Mouse (Mus musculus) heart, embryonic 16.5 days (tissue): ENCODE data around the gene Mst1. TPM values are rescaled to one million over a fixed set of nuclear protein-coding genes. Genes with fewer than 3 reads are reported as not detected.

Experiments used
- ATAC-seq: fragments of 200-750 bp; cut with Nextera tagmentation; replicated peaks from 2 replicates; pipeline ENCODE4 v1.8.0; 2017; ENCODE audit warnings: moderate number of reproducible peaks; ENCODE audit not compliant: insufficient read depth, low FRiP score; ENCODE audit errors: extremely low read depth
- H3K27ac ChIP-seq: fragments of 300-500 bp; sonication (generic); 2 replicates; pipeline ENCODE4 v1.5.1; 2014; ENCODE audit warnings: mild to moderate bottlenecking, low read length, control low read depth, moderate library complexity
- H3K27me3 ChIP-seq: fragments of 300-500 bp; sonication (generic); 2 replicates; pipeline ENCODE4 v1.6.1; 2014; ENCODE audit warnings: low read length, mixed read lengths; ENCODE audit not compliant: control insufficient read depth, insufficient read depth
- H3K36me3 ChIP-seq: fragments of 300-500 bp; sonication (generic); 2 replicates; pipeline ENCODE4 v1.6.1; 2014; ENCODE audit not compliant: control insufficient read depth, insufficient read depth
- H3K4me1 ChIP-seq: fragments of 300-500 bp; sonication (generic); 2 replicates; pipeline ENCODE4 v1.6.1; 2014; ENCODE audit warnings: low read length, mixed read lengths; ENCODE audit not compliant: control insufficient read depth, insufficient read depth
- H3K4me2 ChIP-seq: fragments of 300-500 bp; sonication (generic); 2 replicates; pipeline ENCODE4 v1.6.1; 2014; ENCODE audit warnings: low read depth, mild to moderate bottlenecking, control low read depth, low read length
- H3K4me3 ChIP-seq: fragments of 300-500 bp; sonication (generic); 2 replicates; pipeline ENCODE4 v1.5.1; 2014; ENCODE audit warnings: mild to moderate bottlenecking, control low read depth, low read length
- H3K9ac ChIP-seq: fragments of 300-500 bp; sonication (generic); 2 replicates; pipeline ENCODE4 v1.6.1; 2014; ENCODE audit warnings: low read length, control low read depth
- H3K9me3 ChIP-seq: fragments of 300-500 bp; sonication (generic); replicated peaks from 2 replicates; pipeline ENCODE4 v1.6.1; 2016; ENCODE audit warnings: low read length; ENCODE audit not compliant: control insufficient read depth
- WGBS: fragments of 180-500 bp; shearing (Covaris S2); extraction: QIAGEN DNeasy Blood & Tissue Kit; methylation state at CpG from one replicate; pipeline ENCODE4 v1.1.7; 2014; 5-methylcytosine and 5-hydroxymethylcytosine counted together
- polyA plus RNA-seq: library from polyadenylated mRNA; unstranded; fragments of >200 nt; fragmentation: Nextera tagmentation; extraction: Ambion mirVana; gene quantifications from 2 replicates; pipeline ENCODE4 v1.2.1, GENCODE M21; 2015

Mst1 gene
- polyA plus RNA-seq, 1 experiment from 2014 or later, result 0.53 TPM

- Histone ChIP-seq H3K4me2 (no peak overlapping the region), H3K27ac (no peak overlapping the region), H3K4me1 (peaks cover 17% of the 10 kb centered on the region), H3K27me3 (no peaks in the 10 kb centered on the region), H3K9ac (no peak overlapping the region), H3K36me3 (peaks cover 4% of the 10 kb centered on the region; the same call in 1 of the 2 replicates), H3K9me3 (no peaks in the 10 kb centered on the region), H3K4me3 (no peak overlapping the region)
- 86% methylated on average over 9 of the region's 9 CpGs for WGBS
- no peak for ATAC-seq
Observed at GRCm38 (mm10) chr9:108069007-108069406, 11.2 kb upstream of the Mst1 start.

DNA sequence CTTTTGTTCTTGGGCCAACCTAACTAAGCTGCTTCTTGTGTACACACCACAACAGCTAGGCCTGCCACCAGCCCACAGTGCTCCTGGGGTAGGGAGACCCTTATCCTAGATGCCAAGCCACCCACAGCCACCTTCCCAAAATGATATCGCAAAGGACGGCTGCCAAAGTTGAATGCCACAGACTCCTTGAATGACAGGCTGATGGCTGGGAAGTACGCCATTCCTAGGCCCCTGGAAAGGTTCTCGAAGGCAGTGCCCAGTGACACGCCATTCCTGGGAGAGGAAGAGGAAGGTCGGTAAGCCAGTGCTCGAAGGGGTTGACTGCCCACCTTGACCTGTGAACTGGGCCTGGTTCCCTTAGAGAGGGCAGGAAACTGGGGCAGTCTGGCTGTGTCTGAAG lies 10.7 kb upstream of the Mst1 start:
- ATAC-seq, result no peak
- H3K27me3 ChIP-seq, result no peaks in the 10 kb centered on the region
- H3K36me3 ChIP-seq, result peaks cover 4% of the 10 kb centered on the region; the same call in 1 of the 2 replicates
- H3K9me3 ChIP-seq, result no peaks in the 10 kb centered on the region
- H3K4me3 ChIP-seq, result no peak overlapping the region
- WGBS, result 77% methylated on average over 7 of the region's 7 CpGs
- H3K9ac ChIP-seq, result no peak overlapping the region
- no peak overlapping the region for H3K4me2 ChIP-seq
- peaks cover 18% of the 10 kb centered on the region for H3K4me1 ChIP-seq
- H3K27ac ChIP-seq, result no peak overlapping the region

DNA sequence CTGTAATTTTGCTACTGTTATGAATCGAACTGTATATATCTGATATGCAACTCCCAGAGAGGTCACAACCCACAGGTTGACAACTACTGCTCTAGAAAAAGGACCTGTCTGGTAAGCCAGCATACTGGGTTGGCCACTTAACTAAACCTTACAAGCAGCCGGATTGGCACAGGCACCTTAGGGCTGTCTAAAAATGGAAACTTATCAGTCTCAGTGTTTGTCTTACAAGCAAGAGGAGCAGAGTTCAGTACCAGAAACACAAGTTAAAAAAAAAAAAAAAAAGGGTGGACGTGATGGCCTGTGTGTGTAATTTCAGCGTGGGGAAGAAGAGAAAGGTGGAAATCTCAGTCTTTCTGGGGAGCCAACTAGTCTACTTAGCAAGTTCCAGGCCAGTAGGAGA lies 8.4 kb upstream of the Mst1 start:
- no peak overlapping the region for H3K4me2 ChIP-seq
- peaks cover 4% of the 10 kb centered on the region; the same call in 1 of the 2 replicates for H3K36me3 ChIP-seq
- peak overlapping the region; percentile 89 for H3K27ac ChIP-seq
- no peaks in the 10 kb centered on the region for H3K9me3 ChIP-seq
- WGBS, result 28% methylated on average over 4 of the region's 4 CpGs
- no peak for ATAC-seq
- H3K4me1 ChIP-seq, result peaks cover 18% of the 10 kb centered on the region
- H3K9ac ChIP-seq, result no peak overlapping the region; the same call in 1 of the 2 replicates
- no peaks in the 10 kb centered on the region for H3K27me3 ChIP-seq
- H3K4me3 ChIP-seq, result no peak overlapping the region

DNA sequence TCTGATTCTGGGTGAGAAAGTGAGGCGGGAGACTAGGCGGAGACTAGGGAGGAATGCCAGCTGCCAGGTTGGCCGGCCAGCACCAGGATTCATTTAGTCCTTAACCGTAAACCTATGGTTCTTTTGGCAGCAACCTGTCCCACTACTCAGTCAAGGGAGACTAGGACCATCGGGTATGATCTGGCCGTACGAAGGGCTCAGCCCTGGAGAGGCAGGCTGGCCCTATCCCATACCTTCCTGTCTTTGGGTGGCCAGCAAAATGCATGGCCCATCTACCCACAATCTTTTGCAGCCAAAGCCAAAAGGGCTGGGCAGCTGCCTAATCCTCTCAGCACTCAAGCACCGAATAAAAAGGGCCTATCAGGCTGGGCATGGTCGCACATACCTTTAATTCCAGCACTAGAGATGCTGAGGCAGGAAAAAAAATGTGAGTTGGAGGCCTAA lies 7.7 kb upstream of the Mst1 start:
- Histone ChIP-seq H3K27ac (peak overlapping the region; percentile 89), H3K36me3 (peaks cover 4% of the 10 kb centered on the region; the same call in 1 of the 2 replicates), H3K4me3 (no peak overlapping the region), H3K27me3 (no peaks in the 10 kb centered on the region), H3K9ac (peak overlapping the region; percentile 39; the same call in 1 of the 2 replicates), H3K4me2 (peak overlapping the region; percentile 17; the same call in 1 of the 2 replicates), H3K9me3 (no peaks in the 10 kb centered on the region), H3K4me1 (peaks cover 18% of the 10 kb centered on the region)
- ATAC-seq, result peak; percentile 47
- WGBS, result 31% methylated on average over 9 of the region's 9 CpGs

DNA sequence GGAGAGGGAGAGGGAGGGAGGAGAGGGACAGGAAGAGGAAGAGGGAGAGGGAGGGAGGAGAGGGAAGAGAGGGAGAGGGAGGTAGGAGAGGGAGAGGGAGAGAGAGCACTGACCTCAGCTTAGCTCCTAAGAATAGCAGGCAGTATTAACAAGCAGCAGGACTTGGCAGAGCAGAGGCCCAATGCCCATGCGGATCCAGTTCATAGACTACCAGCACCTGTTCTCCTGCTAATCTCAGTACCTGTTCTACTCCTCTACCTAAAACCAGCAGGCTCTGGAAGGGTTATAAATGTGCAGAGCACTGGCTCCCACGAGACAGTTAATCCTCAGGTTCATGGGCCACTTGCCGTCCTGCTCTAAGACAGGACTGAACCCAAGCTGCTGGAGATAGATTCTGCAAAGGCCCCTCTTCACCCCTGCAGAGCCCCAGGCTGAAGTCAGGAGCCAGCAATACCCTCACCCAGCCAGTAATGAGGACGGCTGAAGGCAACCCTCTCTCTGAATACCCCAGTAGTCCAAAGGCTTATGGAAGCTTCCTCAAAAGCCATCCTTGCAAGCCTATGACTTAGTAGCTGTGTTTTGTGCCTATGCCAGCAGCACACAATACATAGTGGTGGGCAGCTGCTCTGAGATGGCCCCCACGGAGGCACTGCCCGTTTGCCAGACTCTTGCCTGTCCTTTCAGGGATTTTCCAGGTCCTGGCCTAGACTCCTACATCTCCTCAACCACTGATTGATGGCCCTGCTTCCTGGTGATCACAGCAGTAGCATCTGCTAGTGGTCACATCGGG lies 6.9 kb upstream of the Mst1 start:
- peak; percentile 74 for ATAC-seq
- H3K36me3 ChIP-seq, result peaks cover 4% of the 10 kb centered on the region; the same call in 1 of the 2 replicates
- WGBS, result 46% methylated on average over 7 of the region's 7 CpGs
- H3K9me3 ChIP-seq, result no peaks in the 10 kb centered on the region
- H3K27ac ChIP-seq, result peak overlapping the region; percentile 87
- H3K27me3 ChIP-seq, result no peaks in the 10 kb centered on the region
- H3K9ac ChIP-seq, result peak overlapping the region; percentile 47
- peaks cover 25% of the 10 kb centered on the region for H3K4me1 ChIP-seq
- no peak overlapping the region for H3K4me3 ChIP-seq
- 0 out of 2 replicates have a peak overlapping the region, but pooled peaks have one; percentile 3 for H3K4me2 ChIP-seq

DNA sequence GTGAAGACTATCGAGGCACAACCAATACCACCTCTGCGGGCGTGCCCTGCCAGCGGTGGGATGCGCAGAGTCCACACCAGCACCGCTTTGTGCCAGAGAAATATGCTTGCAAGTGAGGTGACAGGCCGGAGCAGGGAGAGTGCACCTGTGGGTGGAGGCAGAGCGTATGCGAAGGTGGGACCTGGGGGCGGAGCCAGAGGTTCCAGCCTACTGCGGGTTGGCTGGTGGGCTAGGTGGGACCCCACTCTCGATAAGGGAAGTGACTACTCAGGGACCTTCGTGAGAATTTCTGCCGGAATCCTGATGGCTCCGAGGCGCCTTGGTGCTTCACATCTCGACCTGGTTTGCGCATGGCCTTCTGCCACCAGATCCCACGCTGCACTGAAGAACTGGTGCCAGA lies 2.3 kb downstream of the Mst1 start:
- no peak overlapping the region for H3K4me3 ChIP-seq
- H3K4me1 ChIP-seq, result peaks cover 14% of the 10 kb centered on the region
- H3K9me3 ChIP-seq, result no peaks in the 10 kb centered on the region
- no peak for ATAC-seq
- peaks cover 23% of the 10 kb centered on the region for H3K27me3 ChIP-seq
- H3K9ac ChIP-seq, result no peak overlapping the region
- WGBS, result 7% methylated on average over 19 of the region's 19 CpGs
- peaks cover 26% of the 10 kb centered on the region for H3K36me3 ChIP-seq
- H3K4me2 ChIP-seq, result peak overlapping the region; percentile 19
- no peak overlapping the region for H3K27ac ChIP-seq

- peaks cover 31% of the 10 kb centered on the region for H3K36me3 ChIP-seq
- H3K4me3 ChIP-seq, result no peak within 1 kb of the TSS
- peaks cover 23% of the 10 kb centered on the region for H3K27me3 ChIP-seq
- ATAC-seq, result no peak
- no peaks in the 10 kb centered on the region for H3K9me3 ChIP-seq
- H3K4me1 ChIP-seq, result peaks cover 10% of the 10 kb centered on the region
- no peak within 1 kb of the TSS for H3K9ac ChIP-seq
- H3K4me2 ChIP-seq, result peak within 1 kb of the TSS; percentile 19
- no peak within 1 kb of the TSS for H3K27ac ChIP-seq
- 30% methylated on average over 12 of the region's 12 CpGs for WGBS
Observed at GRCm38 (mm10) chr9:108082988-108083431, 2.8 kb downstream of the Mst1 start, which contains the start of gene Rnf123. Gene Rnf123, minus strand, starts transcription at chr9:108083346.

- ATAC-seq, result no peak
- peaks cover 23% of the 10 kb centered on the region for H3K27me3 ChIP-seq
- H3K4me2 ChIP-seq, result no peak overlapping the region
- no peaks in the 10 kb centered on the region for H3K9me3 ChIP-seq
- H3K9ac ChIP-seq, result no peak overlapping the region
- no peak overlapping the region for H3K4me3 ChIP-seq
- peaks cover 4% of the 10 kb centered on the region for H3K4me1 ChIP-seq
- peaks cover 36% of the 10 kb centered on the region for H3K36me3 ChIP-seq
- 48% methylated on average over 6 of the region's 6 CpGs for WGBS
- H3K27ac ChIP-seq, result no peak overlapping the region
Observed at GRCm38 (mm10) chr9:108083561-108083960, 3.3 kb downstream of the Mst1 start.

DNA sequence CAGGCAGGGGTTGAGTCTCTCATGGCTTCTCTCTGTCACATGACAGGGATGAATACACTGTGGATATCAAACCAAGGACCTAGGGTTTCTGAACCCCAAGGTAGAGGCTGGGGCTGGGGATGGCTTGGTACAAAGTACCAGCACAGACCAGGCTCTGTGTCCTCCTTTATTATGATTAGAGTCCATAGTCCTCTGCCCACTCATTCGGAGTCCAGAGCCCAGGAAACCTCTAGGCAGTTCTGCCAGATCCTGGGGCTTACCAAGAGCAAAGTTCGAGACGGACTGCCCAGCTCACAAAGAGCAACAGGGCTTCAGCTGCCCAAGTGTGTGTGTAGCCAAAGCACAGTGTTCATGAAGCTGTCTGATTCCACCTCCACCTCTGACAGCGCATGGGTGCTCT lies 5.0 kb downstream of the Mst1 start:
- no peaks in the 10 kb centered on the region for H3K4me1 ChIP-seq
- WGBS, result 92% methylated on average over 4 of the region's 4 CpGs
- H3K9ac ChIP-seq, result no peak overlapping the region
- H3K4me2 ChIP-seq, result no peak overlapping the region
- no peaks in the 10 kb centered on the region for H3K9me3 ChIP-seq
- no peak overlapping the region for H3K4me3 ChIP-seq
- no peak for ATAC-seq
- no peak overlapping the region for H3K27ac ChIP-seq
- peaks cover 23% of the 10 kb centered on the region for H3K27me3 ChIP-seq
- peaks cover 46% of the 10 kb centered on the region for H3K36me3 ChIP-seq
